Mouse (Mus musculus) E14TG2a.4 (cell line): ENCODE results near the gene Smtnl2.
A peak's percentile ranks its signal among the peaks of the same experiment; 100 is the strongest.

ENCODE experiments used
- H3K27me3 ChIP-seq: 2 replicates; pipeline ENCODE4 v1.6.1; 2014; ENCODE audit warnings: low read length, control low read depth; ENCODE audit not compliant: insufficient read depth
- H3K36me3 ChIP-seq: 2 replicates; pipeline ENCODE4 v1.6.1; 2014; ENCODE audit warnings: low read length, control low read depth; ENCODE audit not compliant: insufficient read depth
- H3K4me1 ChIP-seq: replicated peaks from 2 replicates; pipeline ENCODE4 v1.6.1; 2014; ENCODE audit warnings: low read depth, low read length, control low read depth
- H3K4me3 ChIP-seq: replicated peaks from 2 replicates; pipeline ENCODE4 v1.5.1; 2014; ENCODE audit warnings: mild to moderate bottlenecking, low read length
- H3K9me3 ChIP-seq: 2 replicates; pipeline ENCODE4 v1.6.1; 2014; ENCODE audit warnings: low read length, control low read depth
- CTCF ChIP-seq: conservative IDR thresholded peaks from 2 replicates; pipeline ENCODE4 v1.5.1; 2014; ENCODE audit warnings: low read length
- NANOG ChIP-seq: IDR thresholded peaks from 2 replicates; pipeline ENCODE4 v1.6.1; 2014; ENCODE audit warnings: borderline replicate concordance, low read length, mixed read lengths
- POU5F1 ChIP-seq: IDR thresholded peaks from 2 replicates; pipeline ENCODE4 v1.6.1; 2014; ENCODE audit warnings: low read length, borderline replicate concordance

Smtnl2 gene

GRCm38 (mm10) chr11:72429288-72429690 is 17.8 kb upstream of the Smtnl2 start:
- peak overlapping the region; percentile 29; the same call in 1 of the 2 replicates for H3K4me3 ChIP-seq
- H3K4me1 ChIP-seq: peaks cover 17% of the 10 kb centered on the region
- no peaks in the 10 kb centered on the region for H3K36me3 ChIP-seq
- no peaks in the 10 kb centered on the region for H3K9me3 ChIP-seq
- no peak for TF ChIP-seq POU5F1
- TF ChIP-seq NANOG: no peak
- TF ChIP-seq CTCF: peak; percentile 76
- H3K27me3 ChIP-seq: no peaks in the 10 kb centered on the region

DNA sequence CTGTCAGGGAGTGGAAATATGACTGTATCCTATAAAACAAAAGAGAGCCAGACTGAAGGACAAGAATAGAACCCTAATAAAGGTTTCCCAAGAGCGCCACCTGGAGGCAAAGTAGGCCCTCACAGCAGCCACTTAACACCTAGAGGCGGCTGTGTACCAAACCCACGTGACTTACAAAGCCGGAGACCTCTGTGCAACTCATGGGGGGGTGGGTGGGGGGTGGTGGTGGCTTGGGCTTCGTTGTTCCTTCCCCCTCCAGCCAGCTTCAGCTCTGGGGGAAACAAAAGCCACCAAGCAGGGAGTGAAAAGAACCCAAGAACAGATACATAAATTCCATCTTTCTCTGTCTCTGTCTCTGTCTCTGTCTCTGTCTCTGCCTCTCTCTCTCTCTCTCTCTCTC is 17.2 kb upstream of the Smtnl2 start:
- Histone ChIP-seq H3K4me3 (no peak overlapping the region), H3K27me3 (no peaks in the 10 kb centered on the region), H3K36me3 (no peaks in the 10 kb centered on the region), H3K9me3 (no peaks in the 10 kb centered on the region), H3K4me1 (peaks cover 22% of the 10 kb centered on the region)
- TF ChIP-seq POU5F1 (no peak), CTCF (peak; percentile 66)

DNA sequence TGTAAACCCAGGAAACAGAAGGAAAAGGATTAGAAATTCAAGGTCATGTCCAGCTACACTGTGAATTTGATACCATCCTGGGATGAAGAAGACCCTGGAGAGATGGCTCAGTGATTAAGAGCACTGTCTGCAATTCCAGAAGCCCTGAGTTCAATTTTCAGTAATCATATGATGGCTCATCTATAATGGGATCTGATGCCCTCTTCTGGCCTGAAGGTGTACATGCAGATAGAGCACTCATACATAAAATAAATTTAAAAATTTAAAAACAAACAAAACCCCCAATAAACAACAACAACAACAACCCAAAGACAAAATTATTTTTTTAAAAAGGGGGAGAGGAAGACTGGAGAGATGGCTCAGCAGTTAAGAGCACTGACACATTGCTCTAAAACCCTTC is 15.4 kb upstream of the Smtnl2 start:
- Histone ChIP-seq H3K36me3 (no peaks in the 10 kb centered on the region), H3K4me3 (no peak overlapping the region), H3K9me3 (no peaks in the 10 kb centered on the region), H3K4me1 (peaks cover 39% of the 10 kb centered on the region), H3K27me3 (no peaks in the 10 kb centered on the region)
- TF ChIP-seq POU5F1: no peak
- peak; percentile 32; the same call in 1 of the 2 replicates for TF ChIP-seq CTCF
- TF ChIP-seq NANOG: no peak

DNA sequence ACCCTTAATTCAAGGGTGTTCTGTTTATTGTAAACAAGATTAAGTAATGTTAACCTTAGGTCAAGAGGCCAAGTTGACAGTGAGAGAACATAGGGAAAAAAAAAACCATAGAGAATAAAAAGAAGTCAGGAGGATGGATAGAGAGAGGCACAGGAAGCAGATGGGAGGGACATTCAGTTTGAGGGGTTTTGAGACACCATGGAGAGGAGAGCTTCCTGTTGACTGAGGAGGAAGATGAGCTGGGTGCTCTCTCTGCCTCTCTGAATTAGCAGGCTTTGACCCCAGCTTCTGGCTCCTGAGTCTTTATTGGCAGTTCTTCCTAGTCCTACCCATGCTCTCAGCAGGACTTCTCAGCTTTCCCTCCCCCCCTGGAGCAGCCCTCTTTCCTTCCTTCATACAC is 13.7 kb upstream of the Smtnl2 start:
- H3K27me3 ChIP-seq: no peaks in the 10 kb centered on the region
- H3K4me1 ChIP-seq: peaks cover 53% of the 10 kb centered on the region

GRCm38 (mm10) chr11:72423686-72424085 is 12.2 kb upstream of the Smtnl2 start:
- no peaks in the 10 kb centered on the region for H3K9me3 ChIP-seq
- H3K36me3 ChIP-seq: no peaks in the 10 kb centered on the region
- TF ChIP-seq NANOG (no peak), CTCF (no peak), POU5F1 (no peak)
- H3K4me1 ChIP-seq: peaks cover 64% of the 10 kb centered on the region
- no peaks in the 10 kb centered on the region for H3K27me3 ChIP-seq
- H3K4me3 ChIP-seq: no peak overlapping the region

More for the DNA sequence above, 13.7 kb upstream of the Smtnl2 start:
- no peak for TF ChIP-seq NANOG
- Histone ChIP-seq H3K36me3 (no peaks in the 10 kb centered on the region), H3K4me3 (no peak overlapping the region), H3K9me3 (no peaks in the 10 kb centered on the region)

- Histone ChIP-seq H3K36me3 (no peaks in the 10 kb centered on the region), H3K4me3 (no peak overlapping the region; the same call in 1 of the 2 replicates), H3K4me1 (peaks cover 84% of the 10 kb centered on the region), H3K27me3 (peaks cover 3% of the 10 kb centered on the region; the same call in 1 of the 2 replicates), H3K9me3 (no peaks in the 10 kb centered on the region)
- TF ChIP-seq CTCF: no peak
- no peak for TF ChIP-seq POU5F1
- no peak for TF ChIP-seq NANOG
These were observed 10.2 kb upstream of the Smtnl2 start for GRCm38 (mm10) chr11:72421518-72422278.

- TF ChIP-seq CTCF (no peak), NANOG (peak; percentile 88), POU5F1 (peak; percentile 99)
- no peaks in the 10 kb centered on the region for H3K36me3 ChIP-seq
- peaks cover 88% of the 10 kb centered on the region for H3K4me1 ChIP-seq
- no peak overlapping the region for H3K4me3 ChIP-seq
- H3K27me3 ChIP-seq: peaks cover 4% of the 10 kb centered on the region; the same call in 1 of the 2 replicates
- no peaks in the 10 kb centered on the region for H3K9me3 ChIP-seq
These were observed 9.1 kb upstream of the Smtnl2 start for GRCm38 (mm10) chr11:72420460-72421122.

GRCm38 (mm10) chr11:72419006-72419405 is 7.5 kb upstream of the Smtnl2 start:
- Histone ChIP-seq H3K36me3 (no peaks in the 10 kb centered on the region), H3K4me3 (no peak overlapping the region), H3K4me1 (peaks cover 73% of the 10 kb centered on the region), H3K9me3 (no peaks in the 10 kb centered on the region), H3K27me3 (peaks cover 18% of the 10 kb centered on the region)
- no peak for TF ChIP-seq CTCF
- no peak for TF ChIP-seq NANOG
- TF ChIP-seq POU5F1: no peak
